Mouse (Mus musculus) stomach, postnatal 0 days (tissue): ENCODE data around the gene Gm10518.

Experiments
- CTCF ChIP-seq: IDR thresholded peaks from 2 replicates; pipeline ENCODE4 v1.5.1; 2016; ENCODE audit warnings: antibody characterized with exemption, low read depth, mild to moderate bottlenecking, moderate library complexity
- EP300 ChIP-seq: optimal IDR thresholded peaks from 2 replicates; pipeline ENCODE3; 2016; ENCODE audit warnings: antibody characterized with exemption

DNA sequence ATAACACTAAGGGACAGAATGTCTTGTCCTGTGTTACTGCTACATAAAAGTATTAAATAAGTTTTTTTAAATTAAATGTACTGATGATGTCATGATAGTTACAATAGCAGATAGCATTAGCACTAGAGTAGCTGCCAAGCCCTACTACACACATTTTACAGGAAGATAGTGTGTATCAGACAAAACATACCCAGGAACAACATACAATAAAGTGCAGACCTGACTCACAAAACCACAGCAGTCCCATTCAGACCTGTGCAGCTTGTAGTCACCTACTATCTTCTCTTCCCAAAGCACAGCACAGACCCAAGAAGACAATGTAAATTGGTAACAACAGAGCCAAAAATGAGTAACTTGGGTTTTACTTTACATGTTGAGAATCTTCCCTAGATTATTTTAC is 46.7 kb upstream of the Gm10518 start:
- TF ChIP-seq CTCF (no peak), EP300 (no peak)
